Mouse (Mus musculus) intestine, embryonic 14.5 days (tissue): Measurements from ENCODE around the gene Baat. TPM values are rescaled to one million over a fixed set of nuclear protein-coding genes. Genes with fewer than 3 reads are reported as not detected.
A peak's percentile ranks its signal among the peaks of the same experiment; 100 is the strongest.

Experiments used
- ATAC-seq: fragments of 200-750 bp; cut with Nextera tagmentation; replicated peaks from 2 replicates; pipeline ENCODE4 v1.8.0; 2017; ENCODE audit warnings: low read depth, moderate number of reproducible peaks, moderate TSS enrichment, moderate library complexity; ENCODE audit not compliant: low FRiP score, low TSS enrichment
- DNase-seq: peaks from one replicate; pipeline ENCODE4 v3.0.0-alpha.2; 2018; ENCODE audit warnings: low spot score
- H3K27ac ChIP-seq: fragments of 300-500 bp; sonication (generic); 2 replicates; pipeline ENCODE4 v1.5.1; 2014; ENCODE audit warnings: low read depth, mild to moderate bottlenecking, control low read depth
- H3K27me3 ChIP-seq: fragments of 300-500 bp; sonication (generic); replicated peaks from 2 replicates; pipeline ENCODE4 v1.6.1; 2014; ENCODE audit warnings: low read length, control low read depth; ENCODE audit not compliant: control insufficient read depth, insufficient read depth
- H3K36me3 ChIP-seq: fragments of 300-500 bp; sonication (generic); 2 replicates; pipeline ENCODE4 v1.6.1; 2014; ENCODE audit warnings: low read length, control low read depth; ENCODE audit not compliant: control insufficient read depth, insufficient read depth
- H3K4me1 ChIP-seq: fragments of 300-500 bp; sonication (generic); replicated peaks from 2 replicates; pipeline ENCODE4 v1.6.1; 2014; ENCODE audit warnings: low read length, control low read depth, mixed read lengths; ENCODE audit not compliant: control insufficient read depth, insufficient read depth
- H3K4me2 ChIP-seq: fragments of 300-500 bp; sonication (generic); 2 replicates; pipeline ENCODE4 v1.6.1; 2014; ENCODE audit warnings: low read length
- H3K4me3 ChIP-seq: fragments of 300-500 bp; sonication (generic); 2 replicates; pipeline ENCODE4 v1.5.1; 2014; ENCODE audit warnings: low read depth, low read length, control low read depth, mixed read lengths
- H3K9ac ChIP-seq: fragments of 300-500 bp; sonication (generic); 2 replicates; pipeline ENCODE4 v1.6.1; 2014; ENCODE audit warnings: mild to moderate bottlenecking, low read length
- H3K9me3 ChIP-seq: fragments of 300-500 bp; sonication (generic); 2 replicates; pipeline ENCODE4 v1.6.1; 2016; ENCODE audit warnings: low read length, control low read depth; ENCODE audit not compliant: control insufficient read depth
- WGBS: fragments of 180-500 bp; shearing (Covaris S2); extraction: QIAGEN DNeasy Blood & Tissue Kit; methylation state at CpG from one replicate; pipeline ENCODE4 v1.1.7; 2014; 5-methylcytosine and 5-hydroxymethylcytosine counted together
- polyA plus RNA-seq: library from polyadenylated mRNA; unstranded; fragments of >200 nt; fragmentation: Nextera tagmentation; extraction: Ambion mirVana; gene quantifications from 2 replicates; pipeline ENCODE4 v1.2.1, GENCODE M21; 2014

The Baat gene
- not detected in 2 replicates for polyA plus RNA-seq

GRCm38 (mm10) chr4:49506386-49506785 is at the start of gene Baat:
Gene Baat, minus strand, starts transcription at chr4:49506557.
- Histone ChIP-seq H3K4me3 (no peak within 1 kb of the TSS), H3K27ac (no peak within 1 kb of the TSS), H3K27me3 (no peaks in the 10 kb centered on the region), H3K9ac (no peak within 1 kb of the TSS), H3K36me3 (no peaks in the 10 kb centered on the region), H3K4me1 (no peaks in the 10 kb centered on the region), H3K4me2 (no peak within 1 kb of the TSS), H3K9me3 (no peaks in the 10 kb centered on the region)
- ATAC-seq (no peak), DNase-seq (no peak)
- WGBS, result 59% methylated on average over 3 of the region's 3 CpGs

DNA sequence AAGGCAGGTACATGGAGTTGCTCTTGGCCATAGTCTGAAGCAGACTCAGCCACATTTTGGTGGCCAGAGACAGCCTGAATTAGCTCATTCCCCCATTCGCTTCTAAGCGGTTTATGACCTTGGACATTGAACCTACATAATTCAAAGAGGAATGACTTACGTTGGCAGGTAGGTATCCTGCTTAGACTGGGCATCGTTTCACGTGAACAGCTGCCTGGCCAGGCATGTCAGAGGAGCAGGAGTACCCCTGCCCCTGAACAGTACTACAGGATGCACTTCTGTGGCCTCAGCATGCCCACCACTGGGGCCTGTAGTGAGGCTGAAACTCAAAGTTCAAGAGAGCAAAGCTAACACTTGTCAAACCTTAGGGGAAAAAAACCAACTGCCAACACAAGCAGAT is 47.0 kb upstream of the Baat start:
- Histone ChIP-seq H3K9ac (no peak overlapping the region), H3K4me1 (no peaks in the 10 kb centered on the region), H3K36me3 (no peaks in the 10 kb centered on the region), H3K9me3 (no peaks in the 10 kb centered on the region), H3K4me3 (no peak overlapping the region), H3K27me3 (no peaks in the 10 kb centered on the region), H3K27ac (no peak overlapping the region), H3K4me2 (no peak overlapping the region)
- DNase-seq, result no peak
- ATAC-seq, result no peak
- 62% methylated on average over 5 of the region's 5 CpGs for WGBS

GRCm38 (mm10) chr4:49549383-49549782 is 43.0 kb upstream of the Baat start, which contains the start of gene Aldob:
Gene Aldob, minus strand, starts transcription at chr4:49549546.
- Histone ChIP-seq H3K4me1 (no peaks in the 10 kb centered on the region), H3K27ac (no peak within 1 kb of the TSS), H3K36me3 (no peaks in the 10 kb centered on the region), H3K4me2 (peak within 1 kb of the TSS; percentile 38), H3K27me3 (no peaks in the 10 kb centered on the region), H3K9me3 (no peaks in the 10 kb centered on the region), H3K9ac (no peak within 1 kb of the TSS), H3K4me3 (0 out of 2 replicates have a peak within 1 kb of the TSS, but pooled peaks have one; percentile 2)
- peak; percentile 73 for ATAC-seq
- DNase-seq, result peak; percentile 54
- 41% methylated on average over 3 of the region's 3 CpGs for WGBS

GRCm38 (mm10) chr4:49547544-49548219 is 41.3 kb upstream of the Baat start:
- no peaks in the 10 kb centered on the region for H3K9me3 ChIP-seq
- no peak for ATAC-seq
- no peak overlapping the region for H3K4me3 ChIP-seq
- 78% methylated on average over 7 of the region's 7 CpGs for WGBS
- no peaks in the 10 kb centered on the region for H3K36me3 ChIP-seq
- H3K27ac ChIP-seq, result no peak overlapping the region
- no peaks in the 10 kb centered on the region for H3K4me1 ChIP-seq
- peak overlapping the region; percentile 38 for H3K4me2 ChIP-seq
- H3K27me3 ChIP-seq, result no peaks in the 10 kb centered on the region
- no peak overlapping the region for H3K9ac ChIP-seq
- DNase-seq, result no peak

DNA sequence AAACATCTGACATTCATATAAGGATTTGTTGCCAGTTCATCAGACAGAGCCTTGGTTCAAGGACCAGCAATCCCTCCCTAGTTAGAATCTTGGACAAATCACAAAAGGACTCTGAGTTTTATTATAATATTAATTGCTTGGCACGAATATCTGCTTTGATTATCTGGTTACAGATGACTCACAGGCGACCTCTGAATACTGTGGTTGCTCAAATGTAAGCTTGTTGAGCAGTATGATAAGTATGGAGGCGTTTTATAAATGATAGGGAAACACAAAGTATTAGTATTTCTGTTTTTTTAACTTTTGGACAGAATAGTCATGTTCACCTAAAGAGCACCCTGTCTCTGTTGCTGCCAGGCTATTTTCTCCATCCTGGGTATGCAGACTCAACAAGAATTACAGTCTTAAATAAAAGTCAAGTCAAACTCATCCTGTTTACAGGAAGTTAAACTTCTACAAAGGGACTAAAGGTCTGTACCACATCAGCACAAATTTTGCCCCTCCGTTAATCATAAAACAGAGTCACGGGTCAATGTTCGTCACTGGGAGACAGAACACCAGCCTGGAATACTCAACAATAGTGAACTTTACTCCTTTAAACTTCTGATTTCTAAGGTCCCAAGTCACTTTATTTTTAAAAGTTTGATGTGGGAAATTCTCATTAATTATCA is 40.7 kb upstream of the Baat start:
- Histone ChIP-seq H3K9ac (no peak overlapping the region), H3K27me3 (no peaks in the 10 kb centered on the region), H3K36me3 (no peaks in the 10 kb centered on the region), H3K27ac (no peak overlapping the region), H3K9me3 (no peaks in the 10 kb centered on the region), H3K4me3 (no peak overlapping the region), H3K4me2 (peak overlapping the region; percentile 14; the same call in 1 of the 2 replicates), H3K4me1 (no peaks in the 10 kb centered on the region)
- ATAC-seq (peak; percentile 76; the same call in 1 of the 2 replicates), DNase-seq (no peak)
- WGBS, result 57% methylated on average over 6 of the region's 6 CpGs

DNA sequence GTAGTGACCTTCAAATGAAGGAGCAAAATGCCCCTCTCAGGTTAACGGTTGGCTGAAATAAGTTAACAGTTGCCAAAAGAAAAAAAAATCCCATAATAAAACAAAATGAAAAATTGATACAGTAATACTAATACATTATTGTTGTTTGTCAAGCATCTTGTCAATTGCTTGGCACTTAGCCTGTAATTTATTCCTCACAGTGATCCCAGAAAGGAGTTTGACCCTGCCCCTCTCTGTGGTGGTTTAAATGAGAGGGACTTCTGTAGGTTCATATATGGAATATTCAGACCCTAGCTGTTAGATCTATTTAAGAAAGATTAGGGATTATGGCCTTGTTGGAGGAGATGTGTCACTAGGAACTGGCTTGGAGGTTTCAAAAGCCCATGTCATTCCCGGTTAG is 39.7 kb upstream of the Baat start:
- H3K9me3 ChIP-seq, result no peaks in the 10 kb centered on the region
- no peak overlapping the region for H3K27ac ChIP-seq
- no peak overlapping the region for H3K4me3 ChIP-seq
- H3K27me3 ChIP-seq, result no peaks in the 10 kb centered on the region
- no peak overlapping the region for H3K9ac ChIP-seq
- H3K36me3 ChIP-seq, result no peaks in the 10 kb centered on the region
- ATAC-seq, result no peak
- DNase-seq, result no peak
- H3K4me1 ChIP-seq, result no peaks in the 10 kb centered on the region
- WGBS, result 83% methylated on average over 2 of the region's 2 CpGs
- no peak overlapping the region for H3K4me2 ChIP-seq

DNA sequence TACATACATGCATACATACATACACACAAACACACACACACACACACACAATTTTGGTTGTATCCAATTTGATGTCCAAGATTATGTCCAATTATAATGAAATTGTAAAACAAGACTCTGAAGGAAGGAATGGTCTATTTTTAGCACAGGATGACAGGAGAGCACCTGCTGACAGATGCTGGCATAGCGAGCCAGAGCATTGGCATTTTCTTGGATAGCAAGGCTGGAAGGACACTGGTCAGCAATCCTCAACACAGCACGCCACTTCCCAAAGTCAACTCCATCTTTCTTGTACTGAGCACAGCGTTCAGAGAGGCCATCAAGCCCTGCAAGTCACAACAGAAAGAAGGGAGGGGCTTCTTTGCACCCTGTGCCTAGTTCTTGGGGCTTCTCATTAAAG is 34.6 kb upstream of the Baat start:
- H3K4me2 ChIP-seq, result no peak overlapping the region
- H3K36me3 ChIP-seq, result no peaks in the 10 kb centered on the region
- no peaks in the 10 kb centered on the region for H3K9me3 ChIP-seq
- ATAC-seq, result no peak
- 80% methylated on average over 3 of the region's 3 CpGs for WGBS
- no peak overlapping the region for H3K4me3 ChIP-seq
- no peaks in the 10 kb centered on the region for H3K4me1 ChIP-seq
- DNase-seq, result no peak
- no peak overlapping the region for H3K27ac ChIP-seq
- no peaks in the 10 kb centered on the region for H3K27me3 ChIP-seq
- no peak overlapping the region for H3K9ac ChIP-seq

GRCm38 (mm10) chr4:49539665-49540064 is 33.3 kb upstream of the Baat start:
- no peaks in the 10 kb centered on the region for H3K4me1 ChIP-seq
- no peak overlapping the region for H3K27ac ChIP-seq
- ATAC-seq (no peak), DNase-seq (no peak)
- no peaks in the 10 kb centered on the region for H3K36me3 ChIP-seq
- H3K4me2 ChIP-seq, result no peak overlapping the region
- H3K4me3 ChIP-seq, result no peak overlapping the region
- WGBS, result 65% methylated on average over 6 of the region's 6 CpGs
- no peaks in the 10 kb centered on the region for H3K9me3 ChIP-seq
- H3K9ac ChIP-seq, result no peak overlapping the region
- no peaks in the 10 kb centered on the region for H3K27me3 ChIP-seq

DNA sequence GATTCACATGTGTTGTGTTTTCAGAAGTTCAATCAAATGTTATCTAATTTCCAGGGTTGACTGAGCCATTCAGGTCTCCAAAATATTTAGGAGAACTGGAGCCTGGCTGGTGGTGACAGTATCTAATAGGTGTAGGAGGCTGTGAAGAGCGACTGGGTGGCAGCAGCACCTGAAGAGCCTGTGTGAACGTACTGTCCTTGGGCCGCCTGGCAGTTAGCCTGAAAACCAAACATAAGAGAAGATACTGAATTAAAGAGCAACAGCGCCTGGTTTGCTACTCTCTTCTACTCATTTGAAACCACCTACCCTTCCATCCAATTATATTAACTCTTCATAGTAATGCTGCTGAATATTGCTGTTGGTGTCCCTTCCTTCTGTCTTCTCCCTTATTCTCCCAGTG is 30.3 kb upstream of the Baat start:
- no peak for ATAC-seq
- Histone ChIP-seq H3K4me3 (no peak overlapping the region), H3K4me2 (no peak overlapping the region), H3K9ac (no peak overlapping the region), H3K9me3 (no peaks in the 10 kb centered on the region), H3K4me1 (no peaks in the 10 kb centered on the region), H3K27me3 (no peaks in the 10 kb centered on the region), H3K36me3 (no peaks in the 10 kb centered on the region), H3K27ac (no peak overlapping the region)
- DNase-seq, result no peak
- WGBS, result 90% methylated on average over 4 of the region's 4 CpGs
